Mouse (Mus musculus) hindbrain, embryonic 10.5 days (tissue): ENCODE data around the gene Itgb6. TPM values are rescaled to one million over a fixed set of nuclear protein-coding genes. Genes with fewer than 3 reads are reported as not detected.

Experiments used
- DNase-seq: peaks from one replicate; pipeline ENCODE4 v3.0.0-alpha.2; 2017; ENCODE audit warnings: low spot score
- H3K27ac ChIP-seq: fragments of 300-500 bp; sonication (generic); 2 replicates; pipeline ENCODE4 v1.5.1; 2016; ENCODE audit warnings: mild to moderate bottlenecking, moderate library complexity
- H3K27me3 ChIP-seq: fragments of 300-500 bp; sonication (generic); 2 replicates; pipeline ENCODE4 v1.6.1; 2016; ENCODE audit warnings: mild to moderate bottlenecking; ENCODE audit not compliant: poor library complexity, insufficient read depth, severe bottlenecking
- H3K36me3 ChIP-seq: fragments of 300-500 bp; sonication (generic); 2 replicates; pipeline ENCODE4 v1.6.1; 2016; ENCODE audit warnings: mild to moderate bottlenecking, moderate library complexity
- H3K4me1 ChIP-seq: fragments of 300-500 bp; sonication (generic); replicated peaks from 2 replicates; pipeline ENCODE4 v1.6.1; 2016; ENCODE audit warnings: mild to moderate bottlenecking
- H3K4me3 ChIP-seq: fragments of 300-500 bp; sonication (generic); 2 replicates; pipeline ENCODE4 v1.5.1; 2016; ENCODE audit warnings: mild to moderate bottlenecking, moderate library complexity
- H3K9me3 ChIP-seq: fragments of 300-500 bp; sonication (generic); 2 replicates; pipeline ENCODE4 v1.6.1; 2016; ENCODE audit warnings: mild to moderate bottlenecking, moderate library complexity
- WGBS: fragments of 180-500 bp; shearing (Covaris S2); methylation state at CpG from one replicate; pipeline ENCODE4 v1.1.7; 2016; 5-methylcytosine and 5-hydroxymethylcytosine counted together
- polyA plus RNA-seq: library from polyadenylated mRNA; unstranded; fragments of >200 nt; fragmentation: Nextera tagmentation; extraction: Ambion mirVana; gene quantifications from 2 replicates; pipeline ENCODE4 v1.2.1, GENCODE M21; 2016

Itgb6 gene
- polyA plus RNA-seq, 1 experiment from 2014 or later, result 0.88 TPM

- Histone ChIP-seq H3K9me3 (no peaks in the 10 kb centered on the region), H3K4me1 (no peaks in the 10 kb centered on the region), H3K4me3 (no peak overlapping the region), H3K36me3 (no peaks in the 10 kb centered on the region), H3K27me3 (no peaks in the 10 kb centered on the region), H3K27ac (no peak overlapping the region)
- 81% methylated on average over 10 of the region's 10 CpGs for WGBS
- no peak for DNase-seq
Observed at GRCm38 (mm10) chr2:60627515-60627914, 94.9 kb downstream of the Itgb6 start.

GRCm38 (mm10) chr2:60625766-60626165 is 96.7 kb downstream of the Itgb6 start:
- Histone ChIP-seq H3K27me3 (no peaks in the 10 kb centered on the region), H3K4me3 (no peak overlapping the region), H3K36me3 (no peaks in the 10 kb centered on the region), H3K27ac (no peak overlapping the region), H3K4me1 (no peaks in the 10 kb centered on the region), H3K9me3 (no peaks in the 10 kb centered on the region)
- DNase-seq, result no peak
- 74% methylated on average over 2 of the region's 2 CpGs for WGBS

- Histone ChIP-seq H3K4me1 (no peaks in the 10 kb centered on the region), H3K9me3 (no peaks in the 10 kb centered on the region), H3K36me3 (no peaks in the 10 kb centered on the region), H3K27me3 (no peaks in the 10 kb centered on the region), H3K4me3 (no peak overlapping the region), H3K27ac (no peak overlapping the region)
- WGBS, result 83% methylated on average over 7 of the region's 7 CpGs
- DNase-seq, result no peak
Observed at GRCm38 (mm10) chr2:60622161-60622560, 100.3 kb downstream of the Itgb6 start.

- Histone ChIP-seq H3K27ac (no peak overlapping the region), H3K4me1 (peaks cover 14% of the 10 kb centered on the region; the same call in 1 of the 2 replicates), H3K9me3 (no peaks in the 10 kb centered on the region), H3K4me3 (no peak overlapping the region), H3K27me3 (no peaks in the 10 kb centered on the region), H3K36me3 (no peaks in the 10 kb centered on the region)
- DNase-seq, result no peak
- WGBS, result 93% methylated on average over 7 of the region's 7 CpGs
Observed at GRCm38 (mm10) chr2:60614758-60615157, 107.7 kb downstream of the Itgb6 start.

GRCm38 (mm10) chr2:60613857-60614228 is 108.6 kb downstream of the Itgb6 start:
- DNase-seq, result no peak
- Histone ChIP-seq H3K4me1 (peaks cover 17% of the 10 kb centered on the region; the same call in 1 of the 2 replicates), H3K36me3 (no peaks in the 10 kb centered on the region), H3K4me3 (no peak overlapping the region), H3K27me3 (no peaks in the 10 kb centered on the region), H3K9me3 (no peaks in the 10 kb centered on the region), H3K27ac (no peak overlapping the region)
- 87% methylated on average over 3 of the region's 3 CpGs for WGBS

GRCm38 (mm10) chr2:60612906-60613856 is 109.3 kb downstream of the Itgb6 start:
- no peak for DNase-seq
- 85% methylated on average over 15 of the region's 15 CpGs for WGBS
- Histone ChIP-seq H3K27ac (no peak overlapping the region), H3K9me3 (no peaks in the 10 kb centered on the region), H3K27me3 (no peaks in the 10 kb centered on the region), H3K4me3 (no peak overlapping the region), H3K4me1 (peaks cover 17% of the 10 kb centered on the region; the same call in 1 of the 2 replicates), H3K36me3 (no peaks in the 10 kb centered on the region)

- Histone ChIP-seq H3K36me3 (no peaks in the 10 kb centered on the region), H3K9me3 (no peaks in the 10 kb centered on the region), H3K4me1 (peaks cover 17% of the 10 kb centered on the region; the same call in 1 of the 2 replicates), H3K27me3 (no peaks in the 10 kb centered on the region), H3K27ac (no peak overlapping the region), H3K4me3 (no peak overlapping the region)
- DNase-seq, result no peak
- WGBS, result 53% methylated on average over 3 of the region's 3 CpGs
Observed at GRCm38 (mm10) chr2:60611622-60612021, 110.8 kb downstream of the Itgb6 start.

GRCm38 (mm10) chr2:60609436-60610199 is 112.8 kb downstream of the Itgb6 start:
- 82% methylated on average over 8 of the region's 8 CpGs for WGBS
- no peaks in the 10 kb centered on the region for H3K9me3 ChIP-seq
- peak overlapping the region; percentile 45; the same call in 1 of the 2 replicates for H3K27ac ChIP-seq
- DNase-seq, result no peak
- H3K36me3 ChIP-seq, result no peaks in the 10 kb centered on the region
- peaks cover 17% of the 10 kb centered on the region; the same call in 1 of the 2 replicates for H3K4me1 ChIP-seq
- H3K27me3 ChIP-seq, result no peaks in the 10 kb centered on the region
- no peak overlapping the region for H3K4me3 ChIP-seq

GRCm38 (mm10) chr2:60607980-60608379 is 114.5 kb downstream of the Itgb6 start:
- WGBS, result 84% methylated on average over 4 of the region's 4 CpGs
- Histone ChIP-seq H3K4me3 (no peak overlapping the region), H3K27me3 (no peaks in the 10 kb centered on the region), H3K9me3 (no peaks in the 10 kb centered on the region), H3K36me3 (no peaks in the 10 kb centered on the region), H3K27ac (no peak overlapping the region), H3K4me1 (0 out of 2 replicates have a peak, but pooled peaks cover 10% of the 10 kb centered on the region)
- DNase-seq, result no peak

GRCm38 (mm10) chr2:60601326-60601725 is 121.1 kb downstream of the Itgb6 start:
- Histone ChIP-seq H3K4me1 (no peaks in the 10 kb centered on the region), H3K27ac (no peak overlapping the region), H3K4me3 (no peak overlapping the region), H3K27me3 (no peaks in the 10 kb centered on the region), H3K36me3 (no peaks in the 10 kb centered on the region), H3K9me3 (no peaks in the 10 kb centered on the region)
- DNase-seq, result no peak
- WGBS, result 87% methylated on average over 2 of the region's 2 CpGs

GRCm38 (mm10) chr2:60600863-60601262 is 121.6 kb downstream of the Itgb6 start:
- no peaks in the 10 kb centered on the region for H3K9me3 ChIP-seq
- 91% methylated on average over 2 of the region's 2 CpGs for WGBS
- H3K4me3 ChIP-seq, result no peak overlapping the region
- no peak for DNase-seq
- no peak overlapping the region for H3K27ac ChIP-seq
- H3K4me1 ChIP-seq, result no peaks in the 10 kb centered on the region
- H3K27me3 ChIP-seq, result no peaks in the 10 kb centered on the region
- H3K36me3 ChIP-seq, result no peaks in the 10 kb centered on the region

- Histone ChIP-seq H3K4me1 (no peaks in the 10 kb centered on the region), H3K27ac (no peak overlapping the region), H3K27me3 (no peaks in the 10 kb centered on the region), H3K36me3 (no peaks in the 10 kb centered on the region), H3K4me3 (no peak overlapping the region), H3K9me3 (0 out of 2 replicates have a peak, but pooled peaks cover 2% of the 10 kb centered on the region)
- WGBS, result 92% methylated on average over 4 of the region's 4 CpGs
- no peak for DNase-seq
Observed at GRCm38 (mm10) chr2:60583416-60583815, 139.0 kb downstream of the Itgb6 start.

- Histone ChIP-seq H3K36me3 (no peaks in the 10 kb centered on the region), H3K9me3 (no peaks in the 10 kb centered on the region), H3K27me3 (peaks cover 23% of the 10 kb centered on the region), H3K4me1 (peaks cover 15% of the 10 kb centered on the region), H3K27ac (no peak overlapping the region), H3K4me3 (no peak overlapping the region)
- WGBS, result 70% methylated on average over 4 of the region's 4 CpGs
- DNase-seq, result no peak
Observed at GRCm38 (mm10) chr2:60554561-60554960, 167.9 kb downstream of the Itgb6 start.
